Mouse (Mus musculus): ENCODE measurements at regions not wholly inside any gene's neighbourhood (a gene's known extent, or its start where the extent isn't known, plus 50 kb on each side); places are given as distances from the start of the nearest gene placed in this dataset.

GRCm38 (mm10) chr3:61073806-61074205 lies 71.2 kb downstream of the P2ry1 start:
- Histone ChIP-seq H3K4me3 (ENCODE audit: insufficient read depth, low read depth, low read length) (no peak overlapping the region), H3K27me3 (ENCODE audit: control insufficient read depth, insufficient read depth, low read length) (no peaks in the 10 kb centered on the region), H3K36me3 (ENCODE audit: control insufficient read depth, insufficient read depth, low read length) (no peaks in the 10 kb centered on the region), H3K9ac (ENCODE audit: low read depth, low read length) (no peak overlapping the region), H3K79me2 (ENCODE audit: control insufficient read depth, insufficient read depth, low read length) (no peaks in the 10 kb centered on the region), H3K27ac (replicated peaks; ENCODE audit: insufficient read depth, low read depth, low read length) (no peak overlapping the region), H3K4me1 (ENCODE audit: control insufficient read depth, insufficient read depth, low read length) (no peaks in the 10 kb centered on the region)
- DNase-seq (ENCODE audit: extremely low read depth, low read depth, low spot score), result peak; percentile 43
- 71% methylated on average over 4 of the region's 4 CpGs for WGBS
- no peak for TF ChIP-seq CTCF (IDR thresholded peaks at IDR 0.05; ENCODE audit: low read depth, low read length)
- no peak for TF ChIP-seq POLR2A (IDR thresholded peaks at IDR 0.05; ENCODE audit: extremely low read depth, insufficient read depth, low read length)

DNA sequence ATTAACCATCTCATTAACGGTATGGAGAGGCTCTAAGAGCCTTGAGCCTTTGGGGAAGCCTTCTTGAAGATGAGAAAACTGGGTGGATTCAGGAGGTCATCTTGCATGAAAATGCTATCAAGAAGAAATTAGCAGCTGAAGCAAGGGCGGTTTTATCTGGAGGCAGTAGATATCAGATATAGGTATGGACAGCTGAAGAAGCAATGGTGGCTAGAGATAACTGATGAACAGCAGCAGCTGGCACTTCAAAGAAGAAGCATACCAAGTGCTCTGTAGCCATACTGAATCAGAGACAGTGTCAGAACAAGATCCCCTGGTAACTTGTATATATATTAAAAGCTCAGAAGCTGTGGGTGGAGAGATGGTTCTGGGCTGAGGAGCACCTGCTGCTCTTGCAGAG lies 73.2 kb downstream of the P2ry1 start:
- 82% methylated on average over 2 of the region's 2 CpGs for WGBS
- Histone ChIP-seq H3K36me3 (ENCODE audit: control insufficient read depth, insufficient read depth, low read length) (no peaks in the 10 kb centered on the region), H3K27me3 (ENCODE audit: control insufficient read depth, insufficient read depth, low read length) (no peaks in the 10 kb centered on the region), H3K79me2 (ENCODE audit: control insufficient read depth, insufficient read depth, low read length) (no peaks in the 10 kb centered on the region), H3K9ac (ENCODE audit: low read depth, low read length) (no peak overlapping the region), H3K4me1 (ENCODE audit: control insufficient read depth, insufficient read depth, low read length) (no peaks in the 10 kb centered on the region), H3K27ac (replicated peaks; ENCODE audit: insufficient read depth, low read depth, low read length) (no peak overlapping the region), H3K4me3 (ENCODE audit: insufficient read depth, low read depth, low read length) (no peak overlapping the region)
- DNase-seq (ENCODE audit: extremely low read depth, low read depth, low spot score), result no peak
- TF ChIP-seq POLR2A (IDR thresholded peaks at IDR 0.05; ENCODE audit: extremely low read depth, insufficient read depth, low read length) (no peak), CTCF (IDR thresholded peaks at IDR 0.05; ENCODE audit: low read depth, low read length) (no peak)

GRCm38 (mm10) chr3:61089931-61090330 lies 87.3 kb downstream of the P2ry1 start:
- WGBS, result 22% methylated on average over 1 of the region's 1 CpGs
- Histone ChIP-seq H3K4me1 (ENCODE audit: control insufficient read depth, insufficient read depth, low read length) (peaks cover 9% of the 10 kb centered on the region), H3K27me3 (ENCODE audit: control insufficient read depth, insufficient read depth, low read length) (no peaks in the 10 kb centered on the region; the same call in 1 of the 2 replicates), H3K79me2 (ENCODE audit: control insufficient read depth, insufficient read depth, low read length) (no peaks in the 10 kb centered on the region; the same call in 1 of the 2 replicates), H3K27ac (replicated peaks; ENCODE audit: insufficient read depth, low read depth, low read length) (no peak overlapping the region), H3K9ac (ENCODE audit: low read depth, low read length) (no peak overlapping the region), H3K36me3 (ENCODE audit: control insufficient read depth, insufficient read depth, low read length) (no peaks in the 10 kb centered on the region), H3K4me3 (ENCODE audit: insufficient read depth, low read depth, low read length) (no peak overlapping the region)
- TF ChIP-seq POLR2A (IDR thresholded peaks at IDR 0.05; ENCODE audit: extremely low read depth, insufficient read depth, low read length) (no peak), CTCF (IDR thresholded peaks at IDR 0.05; ENCODE audit: low read depth, low read length) (no peak)
- peak; percentile 91 for DNase-seq (ENCODE audit: extremely low read depth, low read depth, low spot score)

- Histone ChIP-seq H3K9ac (ENCODE audit: low read depth, low read length) (no peak overlapping the region), H3K4me1 (ENCODE audit: control insufficient read depth, insufficient read depth, low read length) (peaks cover 10% of the 10 kb centered on the region), H3K79me2 (ENCODE audit: control insufficient read depth, insufficient read depth, low read length) (no peaks in the 10 kb centered on the region; the same call in 1 of the 2 replicates), H3K27ac (replicated peaks; ENCODE audit: insufficient read depth, low read depth, low read length) (no peak overlapping the region), H3K27me3 (ENCODE audit: control insufficient read depth, insufficient read depth, low read length) (no peaks in the 10 kb centered on the region; the same call in 1 of the 2 replicates), H3K36me3 (ENCODE audit: control insufficient read depth, insufficient read depth, low read length) (no peaks in the 10 kb centered on the region), H3K4me3 (ENCODE audit: insufficient read depth, low read depth, low read length) (no peak overlapping the region)
- TF ChIP-seq POLR2A (IDR thresholded peaks at IDR 0.05; ENCODE audit: extremely low read depth, insufficient read depth, low read length), result no peak
- TF ChIP-seq CTCF (IDR thresholded peaks at IDR 0.05; ENCODE audit: low read depth, low read length), result no peak
- peak; percentile 89 for DNase-seq (ENCODE audit: extremely low read depth, low read depth, low spot score)
- 19% methylated on average over 2 of the region's 2 CpGs for WGBS
These were observed 89.4 kb downstream of the P2ry1 start for GRCm38 (mm10) chr3:61092031-61092430.

GRCm38 (mm10) chr3:61116364-61116763 lies 113.8 kb downstream of the P2ry1 start:
- Histone ChIP-seq H3K4me3 (ENCODE audit: insufficient read depth, low read depth, low read length) (no peak overlapping the region), H3K79me2 (ENCODE audit: control insufficient read depth, insufficient read depth, low read length) (no peaks in the 10 kb centered on the region), H3K36me3 (ENCODE audit: control insufficient read depth, insufficient read depth, low read length) (no peaks in the 10 kb centered on the region), H3K4me1 (ENCODE audit: control insufficient read depth, insufficient read depth, low read length) (no peaks in the 10 kb centered on the region), H3K27ac (replicated peaks; ENCODE audit: insufficient read depth, low read depth, low read length) (no peak overlapping the region), H3K27me3 (ENCODE audit: control insufficient read depth, insufficient read depth, low read length) (no peaks in the 10 kb centered on the region), H3K9ac (ENCODE audit: low read depth, low read length) (no peak overlapping the region)
- TF ChIP-seq CTCF (IDR thresholded peaks at IDR 0.05; ENCODE audit: low read depth, low read length), result no peak
- TF ChIP-seq POLR2A (IDR thresholded peaks at IDR 0.05; ENCODE audit: extremely low read depth, insufficient read depth, low read length), result no peak
- no peak for DNase-seq (ENCODE audit: extremely low read depth, low read depth, low spot score)

DNA sequence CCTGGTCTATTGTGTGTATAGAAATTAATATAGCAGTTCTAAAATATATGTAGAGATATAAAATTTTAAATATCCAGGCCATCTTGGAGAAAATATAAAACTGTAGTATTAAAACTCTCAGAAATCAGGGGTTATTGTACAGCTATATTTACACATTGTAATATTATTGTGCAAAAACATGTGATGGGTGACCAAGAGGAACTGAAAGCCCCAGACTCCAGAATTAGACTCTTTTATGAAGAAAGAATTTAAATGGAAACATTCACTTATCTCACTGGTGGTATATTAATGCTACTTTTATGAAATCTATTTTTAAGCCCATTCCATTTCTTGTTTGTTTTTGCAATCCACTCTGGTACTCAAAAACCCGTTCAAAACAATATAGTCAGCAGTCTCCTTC lies 130.5 kb downstream of the P2ry1 start:
- TF ChIP-seq POLR2A (IDR thresholded peaks at IDR 0.05; ENCODE audit: extremely low read depth, insufficient read depth, low read length) (no peak), CTCF (IDR thresholded peaks at IDR 0.05; ENCODE audit: low read depth, low read length) (no peak)
- no peaks in the 10 kb centered on the region for H3K4me1 ChIP-seq (ENCODE audit: control insufficient read depth, insufficient read depth, low read length)
- H3K79me2 ChIP-seq (ENCODE audit: control insufficient read depth, insufficient read depth, low read length), result no peaks in the 10 kb centered on the region
- H3K27me3 ChIP-seq (ENCODE audit: control insufficient read depth, insufficient read depth, low read length), result no peaks in the 10 kb centered on the region
- H3K9ac ChIP-seq (ENCODE audit: low read depth, low read length), result no peak overlapping the region
- H3K27ac ChIP-seq (replicated peaks; ENCODE audit: insufficient read depth, low read depth, low read length), result no peak overlapping the region
- no peaks in the 10 kb centered on the region for H3K36me3 ChIP-seq (ENCODE audit: control insufficient read depth, insufficient read depth, low read length)
- DNase-seq (ENCODE audit: extremely low read depth, low read depth, low spot score), result no peak
- WGBS, result 27% methylated on average over 1 of the region's 1 CpGs
- H3K4me3 ChIP-seq (ENCODE audit: insufficient read depth, low read depth, low read length), result no peak overlapping the region
